Mouse (Mus musculus) midbrain, embryonic 12.5 days (tissue): ENCODE measurements around the gene Smap2. TPM values are rescaled to one million over a fixed set of nuclear protein-coding genes. Genes with fewer than 3 reads are reported as not detected.
A peak's percentile ranks its signal among the peaks of the same experiment; 100 is the strongest.
"Not testable (repeated sequence)": the region's sequence is repeated elsewhere in the genome, so short reads cannot be mapped to it uniquely, and the experiment has no call there.

ENCODE experiments used
- ATAC-seq: fragments of 200-750 bp; cut with Nextera tagmentation; 2 replicates; pipeline ENCODE4 v1.8.0; 2017; ENCODE audit warnings: low read depth, moderate TSS enrichment, moderate library complexity; ENCODE audit not compliant: low FRiP score
- H3K27ac ChIP-seq: fragments of 300-500 bp; sonication (generic); replicated peaks from 2 replicates; pipeline ENCODE4 v1.5.1; 2016; ENCODE audit warnings: mild to moderate bottlenecking
- H3K27me3 ChIP-seq: fragments of 300-500 bp; sonication (generic); 2 replicates; pipeline ENCODE4 v1.6.1; 2016; ENCODE audit warnings: mild to moderate bottlenecking
- H3K36me3 ChIP-seq: fragments of 300-500 bp; sonication (generic); 2 replicates; pipeline ENCODE4 v1.6.1; 2016
- H3K4me1 ChIP-seq: fragments of 300-500 bp; sonication (generic); 2 replicates; pipeline ENCODE4 v1.6.1; 2016
- H3K4me2 ChIP-seq: fragments of 300-500 bp; sonication (generic); replicated peaks from 2 replicates; pipeline ENCODE4 v1.6.1; 2016; ENCODE audit warnings: mild to moderate bottlenecking, moderate library complexity
- H3K4me3 ChIP-seq: fragments of 300-500 bp; sonication (generic); 2 replicates; pipeline ENCODE4 v1.5.1; 2016; ENCODE audit warnings: mild to moderate bottlenecking
- H3K9ac ChIP-seq: fragments of 300-500 bp; sonication (generic); replicated peaks from 2 replicates; pipeline ENCODE4 v1.6.1; 2016; ENCODE audit warnings: mild to moderate bottlenecking, moderate library complexity
- H3K9me3 ChIP-seq: fragments of 300-500 bp; sonication (generic); 2 replicates; pipeline ENCODE4 v1.6.1; 2016; ENCODE audit warnings: mild to moderate bottlenecking
- WGBS: fragments of 180-500 bp; shearing (Covaris S2); methylation state at CpG from one replicate; pipeline ENCODE4 v1.1.7; 2016; 5-methylcytosine and 5-hydroxymethylcytosine counted together
- polyA plus RNA-seq: library from polyadenylated mRNA; unstranded; fragments of >200 nt; fragmentation: Nextera tagmentation; extraction: Ambion mirVana; gene quantifications from 2 replicates; pipeline ENCODE4 v1.2.1, GENCODE M21; 2016

Smap2 gene
- 30.7 and 34.0 TPM in 2 replicates for polyA plus RNA-seq

- peak; percentile 97 for ATAC-seq
- H3K9ac ChIP-seq: peak within 1 kb of the TSS; percentile 91
- H3K27me3 ChIP-seq: peaks cover 6% of the 10 kb centered on the region
These were observed at the start of gene Smap2 for GRCm38 (mm10) chr4:121016928-121017657. Gene Smap2, minus strand, starts transcription at chr4:121017247.

GRCm38 (mm10) chr4:121065336-121065735, 48.3 kb upstream of the Smap2 start:
- Histone ChIP-seq H3K9ac (no peak overlapping the region), H3K9me3 (no peaks in the 10 kb centered on the region), H3K27ac (no peak overlapping the region), H3K4me1 (no peaks in the 10 kb centered on the region), H3K4me2 (no peak overlapping the region), H3K4me3 (no peak overlapping the region), H3K27me3 (no peaks in the 10 kb centered on the region), H3K36me3 (peaks cover 59% of the 10 kb centered on the region)
- ATAC-seq: no peak
- WGBS: 93% methylated on average over 2 of the region's 2 CpGs

More at GRCm38 (mm10) chr4:121016928-121017657, at the start of gene Smap2:
- Histone ChIP-seq H3K4me3 (peak within 1 kb of the TSS; percentile 82), H3K36me3 (no peaks in the 10 kb centered on the region), H3K4me1 (peaks cover 14% of the 10 kb centered on the region), H3K9me3 (no peaks in the 10 kb centered on the region), H3K27ac (peak within 1 kb of the TSS; percentile 82), H3K4me2 (peak within 1 kb of the TSS; percentile 96)
- under 1% methylated on average over 38 of the region's 48 CpGs for WGBS

- not testable (repeated sequence) for H3K4me2 ChIP-seq, H3K4me1 ChIP-seq, H3K9ac ChIP-seq, H3K27ac ChIP-seq, H3K9me3 ChIP-seq, ATAC-seq, H3K27me3 ChIP-seq, H3K4me3 ChIP-seq
- 90% methylated on average over 10 of the region's 10 CpGs for WGBS
- peaks cover 40% of the 10 kb centered on the region for H3K36me3 ChIP-seq
These were observed 42.2 kb upstream of the Smap2 start for GRCm38 (mm10) chr4:121059218-121059617.

- no peak overlapping the region for H3K9ac ChIP-seq
- ATAC-seq: no peak
- peaks cover 10% of the 10 kb centered on the region; the same call in 1 of the 2 replicates for H3K4me1 ChIP-seq
- no peaks in the 10 kb centered on the region for H3K9me3 ChIP-seq
- peaks cover 28% of the 10 kb centered on the region for H3K36me3 ChIP-seq
- peaks cover 18% of the 10 kb centered on the region for H3K27me3 ChIP-seq
- 72% methylated on average over 2 of the region's 2 CpGs for WGBS
- no peak overlapping the region for H3K4me2 ChIP-seq
- H3K27ac ChIP-seq: no peak overlapping the region
- no peak overlapping the region for H3K4me3 ChIP-seq
These were observed 40.0 kb upstream of the Smap2 start for GRCm38 (mm10) chr4:121057032-121057431.

- peaks cover 23% of the 10 kb centered on the region for H3K27me3 ChIP-seq
- no peak overlapping the region for H3K9ac ChIP-seq
- H3K4me2 ChIP-seq: no peak overlapping the region
- no peak for ATAC-seq
- H3K4me1 ChIP-seq: peaks cover 13% of the 10 kb centered on the region; the same call in 1 of the 2 replicates
- no peak overlapping the region for H3K27ac ChIP-seq
- H3K36me3 ChIP-seq: peaks cover 22% of the 10 kb centered on the region
- no peak overlapping the region for H3K4me3 ChIP-seq
- WGBS: 50% methylated on average over 3 of the region's 3 CpGs
- no peaks in the 10 kb centered on the region for H3K9me3 ChIP-seq
These were observed 39.3 kb upstream of the Smap2 start for GRCm38 (mm10) chr4:121056342-121056741.

GRCm38 (mm10) chr4:121052454-121053323, 35.6 kb upstream of the Smap2 start:
- Histone ChIP-seq H3K9me3 (no peaks in the 10 kb centered on the region), H3K9ac (0 out of 2 replicates have a peak overlapping the region, but pooled peaks have one; percentile 24), H3K27me3 (peaks cover 24% of the 10 kb centered on the region), H3K36me3 (no peaks in the 10 kb centered on the region), H3K4me1 (peaks cover 13% of the 10 kb centered on the region; the same call in 1 of the 2 replicates), H3K27ac (no peak overlapping the region), H3K4me2 (peak overlapping the region; percentile 40), H3K4me3 (peak overlapping the region; percentile 21)
- peak; percentile 31; the same call in 1 of the 2 replicates for ATAC-seq
- WGBS: 9% methylated on average over 35 of the region's 35 CpGs

GRCm38 (mm10) chr4:121051863-121052262, 34.8 kb upstream of the Smap2 start:
- ATAC-seq: no peak
- H3K9ac ChIP-seq: no peak overlapping the region
- peaks cover 24% of the 10 kb centered on the region for H3K27me3 ChIP-seq
- 31% methylated on average over 4 of the region's 4 CpGs for WGBS
- H3K36me3 ChIP-seq: no peaks in the 10 kb centered on the region
- H3K4me1 ChIP-seq: peaks cover 13% of the 10 kb centered on the region; the same call in 1 of the 2 replicates
- H3K9me3 ChIP-seq: no peaks in the 10 kb centered on the region
- no peak overlapping the region for H3K27ac ChIP-seq
- H3K4me3 ChIP-seq: no peak overlapping the region
- H3K4me2 ChIP-seq: no peak overlapping the region

GRCm38 (mm10) chr4:121042946-121043345, 25.9 kb upstream of the Smap2 start:
- no peaks in the 10 kb centered on the region for H3K9me3 ChIP-seq
- peaks cover 34% of the 10 kb centered on the region for H3K27me3 ChIP-seq
- no peak for ATAC-seq
- no peak overlapping the region for H3K27ac ChIP-seq
- H3K4me1 ChIP-seq: peaks cover 30% of the 10 kb centered on the region
- H3K9ac ChIP-seq: no peak overlapping the region
- no peaks in the 10 kb centered on the region for H3K36me3 ChIP-seq
- no peak overlapping the region for H3K4me3 ChIP-seq
- whole genome bisulfite sequencing: 62% methylated on average over 3 of the region's 3 CpGs
- no peak overlapping the region for H3K4me2 ChIP-seq

GRCm38 (mm10) chr4:121042472-121042871, 25.4 kb upstream of the Smap2 start:
- Histone ChIP-seq H3K4me2 (no peak overlapping the region), H3K4me3 (no peak overlapping the region), H3K36me3 (no peaks in the 10 kb centered on the region), H3K9me3 (no peaks in the 10 kb centered on the region), H3K27ac (no peak overlapping the region), H3K4me1 (peaks cover 30% of the 10 kb centered on the region), H3K9ac (no peak overlapping the region), H3K27me3 (peaks cover 38% of the 10 kb centered on the region)
- 65% methylated on average over 5 of the region's 5 CpGs for WGBS
- ATAC-seq: no peak

- Histone ChIP-seq H3K9ac (0 out of 2 replicates have a peak overlapping the region, but pooled peaks have one; percentile 11), H3K4me1 (peaks cover 30% of the 10 kb centered on the region), H3K27ac (peak overlapping the region; percentile 73), H3K9me3 (no peaks in the 10 kb centered on the region), H3K36me3 (no peaks in the 10 kb centered on the region), H3K4me3 (no peak overlapping the region), H3K27me3 (peaks cover 38% of the 10 kb centered on the region), H3K4me2 (peak overlapping the region; percentile 26)
- ATAC-seq: peak; percentile 69
- WGBS: 6% methylated on average over 18 of the region's 18 CpGs
These were observed 24.0 kb upstream of the Smap2 start for GRCm38 (mm10) chr4:121040897-121041671.

GRCm38 (mm10) chr4:121040323-121040722, 23.3 kb upstream of the Smap2 start:
- peaks cover 38% of the 10 kb centered on the region for H3K27me3 ChIP-seq
- peaks cover 30% of the 10 kb centered on the region for H3K4me1 ChIP-seq
- H3K36me3 ChIP-seq: no peaks in the 10 kb centered on the region
- no peak overlapping the region for H3K9ac ChIP-seq
- 65% methylated on average over 14 of the region's 14 CpGs for WGBS
- no peaks in the 10 kb centered on the region for H3K9me3 ChIP-seq
- no peak for ATAC-seq
- H3K27ac ChIP-seq: no peak overlapping the region
- H3K4me3 ChIP-seq: peak overlapping the region; percentile 43
- peak overlapping the region; percentile 63 for H3K4me2 ChIP-seq
